Mouse (Mus musculus) B cell, adult 2 months (primary cell): ENCODE measurements around the gene Vmn1r73.

ENCODE experiments used
- DNase-seq, 2 experiments: peaks; one replicate each; pipeline ENCODE4 v3.0.0; 2022

Gene Vmn1r73

GRCm38 (mm10) chr7:11729966-11730365 lies at the start of gene Vmn1r73:
Vmn1r73 (plus strand) TSS chr7:11730266.
- no peak for DNase-seq
